Mouse (Mus musculus) liver, embryonic 16.5 days (tissue): ENCODE measurements around the gene Caln1. TPM values are rescaled to one million over a fixed set of nuclear protein-coding genes. Genes with fewer than 3 reads are reported as not detected.

Experiments used
- ATAC-seq: fragments of 200-750 bp; cut with Nextera tagmentation; 2 replicates; pipeline ENCODE4 v1.8.0; 2017; ENCODE audit warnings: low read depth, mild to moderate bottlenecking, moderate number of reproducible peaks, moderate library complexity
- H3K27ac ChIP-seq: fragments of 300-500 bp; sonication (generic); 2 replicates; pipeline ENCODE4 v1.5.1; 2014; ENCODE audit warnings: mild to moderate bottlenecking, low read length
- H3K27me3 ChIP-seq: fragments of 300-500 bp; sonication (generic); 2 replicates; pipeline ENCODE4 v1.6.1; 2014; ENCODE audit warnings: low read depth, low read length, mixed read lengths; ENCODE audit not compliant: control insufficient read depth, insufficient read depth
- H3K36me3 ChIP-seq: fragments of 300-500 bp; sonication (generic); 2 replicates; pipeline ENCODE4 v1.6.1; 2014; ENCODE audit warnings: mild to moderate bottlenecking; ENCODE audit not compliant: control insufficient read depth, insufficient read depth
- H3K4me1 ChIP-seq: fragments of 300-500 bp; sonication (generic); 2 replicates; pipeline ENCODE4 v1.6.1; 2014; ENCODE audit warnings: low read depth, low read length, mixed read lengths; ENCODE audit not compliant: control insufficient read depth
- H3K4me2 ChIP-seq: fragments of 300-500 bp; sonication (generic); 2 replicates; pipeline ENCODE4 v1.6.1; 2014; ENCODE audit warnings: low read depth, low read length, mixed read lengths
- H3K4me3 ChIP-seq: fragments of 300-500 bp; sonication (generic); 2 replicates; pipeline ENCODE4 v1.5.1; 2014; ENCODE audit warnings: low read depth, mild to moderate bottlenecking, low read length
- H3K9ac ChIP-seq: fragments of 300-500 bp; sonication (generic); 2 replicates; pipeline ENCODE4 v1.6.1; 2014; ENCODE audit warnings: low read depth, low read length
- H3K9me3 ChIP-seq: fragments of 300-500 bp; sonication (generic); replicated peaks from 2 replicates; pipeline ENCODE4 v1.6.1; 2016; ENCODE audit warnings: low read length; ENCODE audit not compliant: control insufficient read depth
- WGBS: fragments of 180-500 bp; shearing (Covaris S2); extraction: QIAGEN DNeasy Blood & Tissue Kit; methylation state at CpG from one replicate; pipeline ENCODE4 v1.1.7; 2014; ENCODE audit not compliant: insufficient replicate concordance; 5-methylcytosine and 5-hydroxymethylcytosine counted together
- polyA plus RNA-seq: library from polyadenylated mRNA; unstranded; fragments of >200 nt; fragmentation: Nextera tagmentation; extraction: Ambion mirVana; gene quantifications from 2 replicates; pipeline ENCODE4 v1.2.1, GENCODE M21; 2015

Caln1 gene
- not detected in 2 replicates for polyA plus RNA-seq

DNA sequence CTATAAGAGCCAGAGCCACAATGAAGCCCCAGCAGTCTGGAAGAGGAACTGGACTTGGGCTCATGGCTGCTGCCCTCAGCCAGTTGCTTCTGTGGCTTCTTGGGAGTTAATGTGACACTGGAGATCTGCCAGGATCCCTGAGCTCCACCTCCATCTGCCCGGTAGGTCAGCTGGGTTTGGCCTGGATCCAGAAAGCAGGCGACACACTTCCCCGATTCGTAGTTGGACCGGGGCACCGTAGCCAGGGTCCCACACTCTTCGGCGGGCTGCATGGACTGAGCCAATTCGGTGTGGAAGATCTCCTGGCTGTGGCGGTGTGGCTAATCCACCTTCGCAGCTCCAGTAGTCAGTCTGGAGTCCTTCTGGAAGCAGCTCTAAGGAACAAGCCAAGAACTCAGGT, at the start of gene Caln1:
TSS of gene Caln1 (plus strand) at position 219 of the 400 bp plus-strand sequence.
- ATAC-seq: no peak
- H3K9me3 ChIP-seq: no peaks in the 10 kb centered on the region
- H3K36me3 ChIP-seq: no peaks in the 10 kb centered on the region
- H3K27me3 ChIP-seq: no peaks in the 10 kb centered on the region
- WGBS: 79% methylated on average over 11 of the region's 11 CpGs
- no peak within 1 kb of the TSS for H3K27ac ChIP-seq
- no peak within 1 kb of the TSS for H3K4me2 ChIP-seq
- no peak within 1 kb of the TSS for H3K9ac ChIP-seq
- no peaks in the 10 kb centered on the region for H3K4me1 ChIP-seq
- no peak within 1 kb of the TSS for H3K4me3 ChIP-seq

DNA sequence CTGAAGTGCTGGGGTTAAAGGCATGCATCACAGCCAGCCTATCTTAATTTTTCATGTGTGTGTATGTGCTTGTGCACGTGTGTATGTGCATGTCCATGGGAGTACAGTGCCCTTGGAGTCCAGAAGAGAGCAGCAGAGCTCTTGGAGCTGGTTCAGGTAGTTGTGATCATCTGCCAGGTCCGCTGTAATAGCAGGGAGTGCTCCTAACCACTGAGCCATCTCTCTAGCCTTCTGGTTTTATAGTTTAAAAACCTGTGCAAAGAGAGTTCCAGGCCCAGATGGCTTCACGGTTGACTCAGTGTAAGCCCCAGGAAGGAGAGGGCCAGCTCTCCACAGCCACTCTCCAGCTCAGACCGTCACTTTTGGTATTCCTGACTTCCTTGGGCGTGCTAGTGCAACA, 49.5 kb upstream of the Caln1 start:
- Histone ChIP-seq H3K9ac (no peak overlapping the region), H3K4me3 (no peak overlapping the region), H3K4me1 (no peaks in the 10 kb centered on the region), H3K27me3 (no peaks in the 10 kb centered on the region), H3K9me3 (no peaks in the 10 kb centered on the region), H3K27ac (no peak overlapping the region), H3K4me2 (no peak overlapping the region), H3K36me3 (peaks cover 4% of the 10 kb centered on the region; the same call in 1 of the 2 replicates)
- WGBS: 68% methylated on average over 5 of the region's 5 CpGs
- ATAC-seq: no peak

DNA sequence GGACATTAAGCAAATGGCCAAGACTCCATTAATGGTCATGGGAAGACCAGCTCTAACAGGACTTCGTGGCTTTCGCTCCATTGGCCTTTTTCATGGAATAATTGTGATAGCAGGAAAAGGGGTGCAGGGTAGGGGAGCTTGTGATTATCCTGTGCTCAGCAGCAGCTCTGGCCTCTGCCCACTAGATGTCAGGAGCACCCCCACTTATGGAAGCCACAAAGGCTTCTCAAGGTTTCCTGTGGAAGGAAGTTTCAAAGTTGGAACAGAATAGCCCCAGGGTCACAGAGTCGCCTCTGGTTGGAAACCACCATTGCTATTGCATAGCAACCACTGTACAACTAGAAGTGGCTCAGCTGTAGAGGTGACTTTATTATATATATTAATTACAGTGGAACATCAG, 48.8 kb upstream of the Caln1 start:
- ATAC-seq: no peak
- Histone ChIP-seq H3K9ac (no peak overlapping the region), H3K27ac (no peak overlapping the region), H3K9me3 (no peaks in the 10 kb centered on the region), H3K27me3 (no peaks in the 10 kb centered on the region), H3K4me1 (no peaks in the 10 kb centered on the region), H3K4me3 (no peak overlapping the region), H3K36me3 (peaks cover 4% of the 10 kb centered on the region), H3K4me2 (no peak overlapping the region)
- 51% methylated on average over 3 of the region's 3 CpGs for WGBS

DNA sequence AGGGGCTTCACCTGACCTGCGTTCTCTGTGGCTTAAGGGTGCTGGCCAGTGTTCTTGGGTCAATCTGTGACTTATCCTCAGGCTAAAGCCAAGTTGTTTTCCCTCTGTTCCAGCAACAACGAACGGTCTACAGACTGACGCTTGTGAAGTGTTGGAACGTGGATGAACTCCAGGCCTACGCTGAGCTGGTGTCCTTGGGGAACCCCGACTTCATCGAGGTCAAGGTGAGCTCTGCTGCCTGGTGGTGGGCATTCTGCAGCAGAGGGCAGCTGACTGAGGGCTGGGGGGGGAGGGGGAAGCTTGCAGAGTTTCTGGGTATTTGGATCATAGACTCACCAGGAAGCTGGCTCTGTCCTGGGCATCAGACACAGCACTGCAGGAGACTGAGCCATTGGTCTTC, 43.8 kb upstream of the Caln1 start:
- H3K4me2 ChIP-seq: no peak overlapping the region
- H3K36me3 ChIP-seq: peaks cover 4% of the 10 kb centered on the region
- ATAC-seq: no peak
- H3K27me3 ChIP-seq: no peaks in the 10 kb centered on the region
- no peak overlapping the region for H3K4me3 ChIP-seq
- no peak overlapping the region for H3K9ac ChIP-seq
- H3K4me1 ChIP-seq: no peaks in the 10 kb centered on the region
- no peaks in the 10 kb centered on the region for H3K9me3 ChIP-seq
- no peak overlapping the region for H3K27ac ChIP-seq
- WGBS: 85% methylated on average over 8 of the region's 8 CpGs

DNA sequence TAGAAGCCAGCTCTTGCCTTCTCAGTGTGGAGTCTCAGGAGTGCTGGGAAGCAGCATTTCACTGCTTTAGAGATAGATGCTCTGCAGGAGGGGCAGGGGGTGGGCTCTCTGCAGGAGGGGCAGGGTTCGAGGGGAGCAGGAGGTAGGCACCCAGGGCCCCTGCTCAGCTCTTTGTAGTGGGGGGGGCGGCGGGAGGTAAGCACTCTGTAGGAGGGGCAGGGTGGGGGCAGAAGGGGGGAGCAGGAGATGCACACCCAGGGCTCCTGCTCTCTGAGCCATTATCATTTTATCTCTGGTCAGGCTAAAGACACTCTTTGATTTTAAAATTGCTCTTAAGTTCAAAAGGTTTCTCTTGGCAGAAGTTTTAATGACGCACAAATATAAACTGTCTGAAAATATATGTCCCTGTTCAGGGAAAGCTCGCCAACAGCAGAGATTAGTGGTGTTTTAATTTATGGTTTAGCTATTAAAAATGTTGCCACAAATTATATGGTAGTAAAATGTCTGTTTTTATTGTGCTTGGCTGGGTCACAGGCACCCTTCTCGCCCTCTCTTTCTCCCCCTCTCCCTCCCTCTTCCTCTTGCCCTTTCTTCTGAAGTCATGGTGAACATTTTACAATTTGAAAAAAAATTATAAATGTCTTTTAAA, 41.5 kb upstream of the Caln1 start:
- Histone ChIP-seq H3K4me1 (no peaks in the 10 kb centered on the region), H3K27ac (no peak overlapping the region), H3K4me3 (no peak overlapping the region), H3K36me3 (peaks cover 4% of the 10 kb centered on the region), H3K4me2 (no peak overlapping the region), H3K27me3 (no peaks in the 10 kb centered on the region), H3K9ac (no peak overlapping the region), H3K9me3 (no peaks in the 10 kb centered on the region)
- no peak for ATAC-seq
- WGBS: 78% methylated on average over 6 of the region's 6 CpGs

DNA sequence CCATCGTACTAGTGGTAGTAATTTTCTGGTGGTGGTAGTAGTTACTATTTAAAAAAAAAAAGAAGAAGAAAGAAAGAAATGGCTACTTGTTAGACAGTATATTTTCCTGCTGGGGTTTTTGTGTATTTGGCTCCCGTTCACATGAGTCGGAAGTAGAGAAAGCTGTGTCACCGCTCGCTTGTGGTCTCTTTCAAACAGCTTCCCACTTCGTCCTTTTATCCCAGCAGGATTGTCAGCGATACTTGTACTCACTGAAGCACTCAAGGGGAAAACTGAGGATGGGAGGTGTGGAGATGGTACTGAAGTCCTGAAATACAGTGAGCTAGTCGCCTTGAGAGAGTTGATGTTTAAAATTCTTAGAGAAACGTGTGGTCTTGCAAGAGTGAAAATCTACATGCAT, 40.9 kb upstream of the Caln1 start:
- Histone ChIP-seq H3K4me1 (no peaks in the 10 kb centered on the region), H3K9me3 (no peaks in the 10 kb centered on the region), H3K9ac (no peak overlapping the region), H3K27ac (no peak overlapping the region), H3K4me3 (no peak overlapping the region), H3K4me2 (no peak overlapping the region), H3K27me3 (no peaks in the 10 kb centered on the region), H3K36me3 (peaks cover 4% of the 10 kb centered on the region)
- WGBS: 80% methylated on average over 9 of the region's 9 CpGs
- no peak for ATAC-seq

DNA sequence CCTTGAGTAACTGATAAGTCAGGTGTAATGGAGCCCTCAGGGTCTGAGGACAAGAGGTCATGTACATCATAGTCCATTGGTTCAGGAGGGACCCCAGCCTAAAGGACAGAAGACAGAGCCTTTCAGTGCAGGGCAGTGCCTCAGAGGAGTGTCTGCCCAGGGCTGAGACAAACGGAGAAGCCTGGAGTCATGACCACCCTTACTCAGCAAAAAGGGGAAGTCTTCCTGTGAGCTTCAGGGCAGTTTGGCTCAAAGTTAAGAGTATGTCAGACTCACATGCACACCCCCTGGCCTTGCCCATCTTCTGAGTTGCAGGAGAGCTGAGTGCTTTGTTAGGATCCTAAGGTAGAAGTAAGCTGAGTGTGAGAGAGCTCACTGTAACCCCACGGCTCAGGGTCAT, 39.4 kb upstream of the Caln1 start:
- Histone ChIP-seq H3K9me3 (no peaks in the 10 kb centered on the region), H3K27me3 (no peaks in the 10 kb centered on the region), H3K36me3 (no peaks in the 10 kb centered on the region; the same call in none of the 2 replicates), H3K9ac (no peak overlapping the region), H3K4me1 (no peaks in the 10 kb centered on the region), H3K4me2 (no peak overlapping the region), H3K4me3 (no peak overlapping the region), H3K27ac (no peak overlapping the region)
- no peak for ATAC-seq
- WGBS: 47% methylated on average over 2 of the region's 2 CpGs

DNA sequence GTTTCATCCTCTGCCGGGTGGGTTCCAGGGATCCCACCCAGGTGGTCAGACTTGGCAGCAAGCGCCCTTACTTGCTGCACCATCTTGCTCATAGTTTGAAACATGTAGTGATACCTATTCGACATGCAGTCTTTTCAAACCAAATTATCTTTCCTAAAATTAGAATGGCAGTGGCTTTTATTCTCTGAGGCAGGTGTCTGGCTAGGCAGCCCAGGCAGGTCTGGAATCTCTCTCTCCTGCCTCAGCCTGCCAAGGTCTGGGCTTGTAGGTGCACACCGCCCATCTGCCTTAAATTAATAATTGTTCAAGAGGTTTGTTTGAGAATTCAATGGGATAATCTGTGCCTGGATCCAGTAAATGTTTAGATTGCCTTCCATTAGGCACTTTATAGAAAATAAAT, 38.5 kb upstream of the Caln1 start:
- no peak overlapping the region for H3K9ac ChIP-seq
- H3K36me3 ChIP-seq: peaks cover 8% of the 10 kb centered on the region
- H3K27ac ChIP-seq: no peak overlapping the region
- H3K9me3 ChIP-seq: no peaks in the 10 kb centered on the region
- no peak overlapping the region for H3K4me3 ChIP-seq
- H3K4me2 ChIP-seq: no peak overlapping the region
- ATAC-seq: no peak
- no peaks in the 10 kb centered on the region for H3K27me3 ChIP-seq
- no peaks in the 10 kb centered on the region for H3K4me1 ChIP-seq
- 75% methylated on average over 4 of the region's 4 CpGs for WGBS

DNA sequence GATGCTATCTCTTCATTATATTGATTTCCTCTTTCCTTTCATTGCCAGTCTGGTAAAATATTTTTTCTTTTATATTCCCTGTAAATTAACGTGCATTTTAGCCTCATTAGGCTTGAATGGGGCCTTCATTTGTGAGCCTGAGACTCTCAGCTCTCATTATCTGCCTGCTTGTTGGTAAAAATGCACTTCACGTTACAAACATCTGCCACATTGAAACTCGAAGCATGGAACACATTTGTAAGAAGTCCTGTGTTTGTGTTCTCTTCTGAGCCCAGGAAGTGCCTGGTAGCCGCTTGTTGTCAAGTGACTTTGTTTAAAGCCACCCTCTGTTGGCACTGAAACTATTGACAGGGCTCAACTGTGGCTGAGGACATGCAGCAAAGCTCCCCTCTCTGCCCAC, 38.0 kb upstream of the Caln1 start:
- ATAC-seq: no peak
- H3K4me2 ChIP-seq: no peak overlapping the region
- no peaks in the 10 kb centered on the region for H3K9me3 ChIP-seq
- H3K4me1 ChIP-seq: no peaks in the 10 kb centered on the region
- H3K4me3 ChIP-seq: no peak overlapping the region
- H3K36me3 ChIP-seq: peaks cover 8% of the 10 kb centered on the region
- 62% methylated on average over 4 of the region's 4 CpGs for WGBS
- no peaks in the 10 kb centered on the region for H3K27me3 ChIP-seq
- H3K27ac ChIP-seq: no peak overlapping the region
- H3K9ac ChIP-seq: no peak overlapping the region
